Mouse (Mus musculus) neural tube, postnatal 0 days (tissue): ENCODE data around the gene Adh6b. TPM values are rescaled to one million over a fixed set of nuclear protein-coding genes. Genes with fewer than 3 reads are reported as not detected.

ENCODE experiments used
- polyA plus RNA-seq: library from polyadenylated mRNA; unstranded; fragments of >200 nt; fragmentation: Nextera tagmentation; extraction: Ambion mirVana; gene quantifications from 2 replicates; pipeline ENCODE4 v1.2.1, GENCODE M21; 2015

Gene Adh6b
- polyA plus RNA-seq: 0.23 and 0.78 TPM in 2 replicates

DNA sequence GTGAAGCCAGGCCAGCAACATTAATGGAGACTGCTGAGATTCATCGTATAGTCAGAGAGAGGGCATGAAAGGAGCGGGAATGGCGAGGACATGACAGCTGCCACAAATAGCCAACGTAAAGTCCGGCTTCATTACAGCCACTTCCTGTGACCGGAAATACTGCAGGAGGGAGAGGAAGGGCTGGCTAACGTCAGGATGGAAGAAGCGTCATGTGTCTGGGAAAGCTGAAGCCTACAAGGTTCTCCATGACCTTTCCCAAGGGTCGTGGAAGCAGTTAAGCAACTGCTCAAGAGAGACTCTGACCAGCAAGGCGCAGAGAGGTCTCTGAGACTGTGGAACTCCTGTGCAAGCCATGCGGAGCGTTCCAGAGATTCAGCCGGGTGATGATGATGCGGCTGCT is at the start of gene Adh6b:
Gene Adh6b (plus strand): TSS at position 305 of the 400 bp plus-strand sequence.

GRCm38 (mm10) chr3:138312965-138313364 is 28.6 kb upstream of the Adh6b start, which contains the start of gene Adh6a:
TSS of gene Adh6a (plus strand) at chr3:138313286.

Other genes starting within 250 kb of the Adh6b start
- 9.3 and 9.8 TPM in 2 replicates for gene Trmt10a, start 198.3 kb upstream of the Adh6b start, polyA plus RNA-seq
- gene Mttp, start 196.8 kb upstream of the Adh6b start, polyA plus RNA-seq: 7.3 and 7.8 TPM in 2 replicates
- not detected in 2 replicates for gene 4930579F01Rik, start 147.9 kb upstream of the Adh6b start, polyA plus RNA-seq
- 0.63 and 0.76 TPM in 2 replicates for gene Adh7, start 124.0 kb upstream of the Adh6b start, polyA plus RNA-seq
- gene Adh1, start 80.8 kb upstream of the Adh6b start, polyA plus RNA-seq: 18.4 and 20.4 TPM in 2 replicates
- gene Adh6a, start 28.5 kb upstream of the Adh6b start, polyA plus RNA-seq: not detected in 2 replicates
- gene Adh4, start 73.7 kb downstream of the Adh6b start, polyA plus RNA-seq: not detected in 2 replicates
- gene Adh5, start 101.3 kb downstream of the Adh6b start, polyA plus RNA-seq: 163 and 165 TPM in 2 replicates
- 40.2 and 43.8 TPM in 2 replicates for gene Metap1, start 147.7 kb downstream of the Adh6b start, polyA plus RNA-seq
- gene Eif4e, start 184.4 kb downstream of the Adh6b start, polyA plus RNA-seq: 243 and 261 TPM in 2 replicates